Mouse (Mus musculus): ENCODE data around the gene Olfr724. TPM values are rescaled to one million over a fixed set of nuclear protein-coding genes. Genes with fewer than 3 reads are reported as not detected.
"Not testable (repeated sequence)": the region's sequence is repeated elsewhere in the genome, so short reads cannot be mapped to it uniquely, and the experiment has no call there.

Gene Olfr724
- not detected in 2 replicates for polyA plus RNA-seq (2016; fragmentation: Nextera tagmentation; extraction: Ambion mirVana)

GRCm38 (mm10) chr14:49963174-49963573 lies at the start of gene Olfr724:
Gene Olfr724 (minus strand): TSS chr14:49963274.
- not testable (repeated sequence) for H3K36me3 ChIP-seq; H3K4me3 ChIP-seq; H3K4me1 ChIP-seq; H3K27me3 ChIP-seq (ENCODE audit: low read depth, poor library complexity, severe bottlenecking); H3K9me3 ChIP-seq (replicated peaks); DNase-seq (ENCODE audit: low spot score); H3K27ac ChIP-seq
- whole genome bisulfite sequencing = 84% methylated on average over 1 of the region's 1 CpGs

GRCm38 (mm10) chr14:49955890-49956289 lies 7.2 kb downstream of the Olfr724 start:
- 48% methylated on average over 2 of the region's 2 CpGs for WGBS
- no peaks in the 10 kb centered on the region for H3K27me3 ChIP-seq (ENCODE audit: low read depth, poor library complexity, severe bottlenecking)
- H3K9me3 ChIP-seq (replicated peaks) = 0 out of 2 replicates have a peak, but pooled peaks cover 2% of the 10 kb centered on the region
- no peaks in the 10 kb centered on the region for H3K36me3 ChIP-seq
- DNase-seq (ENCODE audit: low spot score) = no peak
- no peak overlapping the region for H3K27ac ChIP-seq
- no peak overlapping the region for H3K4me3 ChIP-seq
- H3K4me1 ChIP-seq = no peaks in the 10 kb centered on the region

- not testable (repeated sequence) for DNase-seq (ENCODE audit: low spot score); H3K9me3 ChIP-seq (replicated peaks); H3K36me3 ChIP-seq; H3K4me1 ChIP-seq; H3K27me3 ChIP-seq (ENCODE audit: low read depth, poor library complexity, severe bottlenecking); H3K4me3 ChIP-seq; H3K27ac ChIP-seq
Measured at GRCm38 (mm10) chr14:49931687-49932086, 31.4 kb downstream of the Olfr724 start, which contains the start of gene Olfr723. Gene Olfr723 (minus strand): TSS chr14:49931787.

Other genes starting within 250 kb of the Olfr724 start
- 4.8 and 6.1 TPM in 2 replicates for gene Armh4, start 179.9 kb downstream of the Olfr724 start, polyA plus RNA-seq (2016; fragmentation: Nextera tagmentation; extraction: Ambion mirVana)
- not detected in 2 replicates for gene Olfr722, start 61.3 kb downstream of the Olfr724 start, polyA plus RNA-seq (2016; fragmentation: Nextera tagmentation; extraction: Ambion mirVana)
- gene Olfr723, start 31.5 kb downstream of the Olfr724 start, polyA plus RNA-seq (2016; fragmentation: Nextera tagmentation; extraction: Ambion mirVana) = not detected in 2 replicates
- gene Olfr725, start 77.1 kb upstream of the Olfr724 start, polyA plus RNA-seq (2016; fragmentation: Nextera tagmentation; extraction: Ambion mirVana) = not detected in 2 replicates
- not detected in 2 replicates for gene Olfr726, start 127.7 kb upstream of the Olfr724 start, polyA plus RNA-seq (2016; fragmentation: Nextera tagmentation; extraction: Ambion mirVana)
- gene Olfr727, start 159.9 kb upstream of the Olfr724 start, polyA plus RNA-seq (2016; fragmentation: Nextera tagmentation; extraction: Ambion mirVana) = not detected in 2 replicates
- gene Olfr728, start 179.4 kb upstream of the Olfr724 start, polyA plus RNA-seq (2016; fragmentation: Nextera tagmentation; extraction: Ambion mirVana) = not detected in 2 replicates
- gene Olfr729, start 189.6 kb upstream of the Olfr724 start, polyA plus RNA-seq (2016; fragmentation: Nextera tagmentation; extraction: Ambion mirVana) = 0.03 TPM in 1 of 2 replicates, not detected in the other
- not detected in 2 replicates for gene Olfr730, start 224.9 kb upstream of the Olfr724 start, polyA plus RNA-seq (2016; fragmentation: Nextera tagmentation; extraction: Ambion mirVana)

All from limb, embryonic 10.5 days (tissue).